Mouse (Mus musculus) forebrain, embryonic 11.5 days (tissue): ENCODE data around the gene Gabrp. TPM values are rescaled to one million over a fixed set of nuclear protein-coding genes. Genes with fewer than 3 reads are reported as not detected.

Source experiments
- ATAC-seq: fragments of 200-750 bp; cut with Nextera tagmentation; replicated peaks from 2 replicates; pipeline ENCODE4 v1.8.0; 2017; ENCODE audit warnings: moderate TSS enrichment; ENCODE audit not compliant: low FRiP score
- DNase-seq: peaks from one replicate; pipeline ENCODE4 v3.0.0-alpha.2; 2017; ENCODE audit warnings: low spot score
- H3K27ac ChIP-seq: fragments of 300-500 bp; sonication (generic); 2 replicates; pipeline ENCODE4 v1.5.1; 2014; ENCODE audit warnings: low read depth, low read length
- H3K27me3 ChIP-seq: fragments of 300-500 bp; sonication (generic); 2 replicates; pipeline ENCODE4 v1.6.1; 2014; ENCODE audit warnings: mild to moderate bottlenecking, low read length, mixed read lengths; ENCODE audit not compliant: control insufficient read depth, insufficient read depth
- H3K36me3 ChIP-seq: fragments of 300-500 bp; sonication (generic); 2 replicates; pipeline ENCODE4 v1.6.1; 2014; ENCODE audit warnings: mild to moderate bottlenecking, low read length, moderate library complexity, mixed read lengths; ENCODE audit not compliant: control insufficient read depth, insufficient read depth
- H3K4me1 ChIP-seq: fragments of 300-500 bp; sonication (generic); replicated peaks from 2 replicates; pipeline ENCODE4 v1.6.1; 2014; ENCODE audit warnings: low read length, mixed read lengths; ENCODE audit not compliant: control insufficient read depth, insufficient read depth
- H3K4me2 ChIP-seq: fragments of 300-500 bp; sonication (generic); 2 replicates; pipeline ENCODE4 v1.6.1; 2014; ENCODE audit warnings: low read depth, mild to moderate bottlenecking, low read length, moderate library complexity, mixed read lengths; ENCODE audit not compliant: severe bottlenecking
- H3K4me3 ChIP-seq: fragments of 300-500 bp; sonication (generic); 2 replicates; pipeline ENCODE4 v1.5.1; 2014; ENCODE audit warnings: low read depth, low read length
- H3K9ac ChIP-seq: fragments of 300-500 bp; sonication (generic); 2 replicates; pipeline ENCODE4 v1.6.1; 2014; ENCODE audit warnings: low read length
- H3K9me3 ChIP-seq: fragments of 300-500 bp; sonication (generic); 2 replicates; pipeline ENCODE4 v1.6.1; 2016; ENCODE audit warnings: low read length, mixed read lengths; ENCODE audit not compliant: control insufficient read depth
- polyA plus RNA-seq: library from polyadenylated mRNA; unstranded; fragments of >200 nt; fragmentation: Nextera tagmentation; extraction: Ambion mirVana; gene quantifications from 2 replicates; pipeline ENCODE4 v1.2.1, GENCODE M21; 2014

Gabrp gene
- polyA plus RNA-seq, 1 experiment from 2014 or later, result 2.8 TPM

DNA sequence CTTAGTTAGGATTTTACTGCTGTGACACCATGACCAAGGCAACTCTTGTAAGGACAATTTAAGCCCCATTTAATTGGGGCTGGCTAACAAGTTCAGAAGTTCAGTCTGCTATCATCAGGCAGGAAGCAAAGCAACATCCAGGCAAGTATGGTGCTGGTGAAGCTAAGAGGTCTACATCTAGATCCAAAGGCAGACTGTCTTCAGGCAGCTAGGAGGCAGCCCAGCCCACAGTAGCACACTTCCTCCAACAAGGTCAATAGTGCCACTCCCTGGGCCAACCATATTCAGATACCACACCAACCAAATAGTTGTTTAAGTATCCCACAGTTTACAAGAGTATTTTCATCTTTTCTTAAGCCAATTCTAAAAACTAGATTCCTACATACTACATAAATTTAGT lies 69.4 kb downstream of the Gabrp start:
- Histone ChIP-seq H3K4me1 (no peaks in the 10 kb centered on the region), H3K36me3 (no peaks in the 10 kb centered on the region), H3K4me2 (no peak overlapping the region), H3K9me3 (no peaks in the 10 kb centered on the region; the same call in 1 of the 2 replicates), H3K9ac (no peak overlapping the region), H3K4me3 (no peak overlapping the region), H3K27me3 (no peaks in the 10 kb centered on the region), H3K27ac (no peak overlapping the region)
- DNase-seq, result no peak
- no peak for ATAC-seq

Other genes with a start within 250 kb of the Gabrp start
- 12.3 and 15.4 TPM in 2 replicates for gene Ranbp17, start 65.2 kb downstream of the Gabrp start, polyA plus RNA-seq
- gene D130052B06Rik, start 20.3 kb upstream of the Gabrp start, polyA plus RNA-seq, result not detected in 2 replicates